Mouse (Mus musculus) cortical plate, adult 2 months (tissue): ENCODE measurements around the gene Fndc8.

ENCODE experiments used
- CTCF ChIP-seq: fragments of 200-500 bp; IDR thresholded peaks from 2 replicates; pipeline ENCODE4 v1.5.1; 2011; ENCODE audit warnings: mild to moderate bottlenecking, control low read depth, low read length; ENCODE audit not compliant: insufficient read depth; ENCODE audit errors: extremely low read depth
- POLR2A ChIP-seq: fragments of 200-500 bp; IDR thresholded peaks from 2 replicates; pipeline ENCODE4 v1.6.1; 2011; ENCODE audit warnings: mild to moderate bottlenecking, low read length, control low read depth; ENCODE audit not compliant: insufficient read depth; ENCODE audit errors: extremely low read depth

DNA sequence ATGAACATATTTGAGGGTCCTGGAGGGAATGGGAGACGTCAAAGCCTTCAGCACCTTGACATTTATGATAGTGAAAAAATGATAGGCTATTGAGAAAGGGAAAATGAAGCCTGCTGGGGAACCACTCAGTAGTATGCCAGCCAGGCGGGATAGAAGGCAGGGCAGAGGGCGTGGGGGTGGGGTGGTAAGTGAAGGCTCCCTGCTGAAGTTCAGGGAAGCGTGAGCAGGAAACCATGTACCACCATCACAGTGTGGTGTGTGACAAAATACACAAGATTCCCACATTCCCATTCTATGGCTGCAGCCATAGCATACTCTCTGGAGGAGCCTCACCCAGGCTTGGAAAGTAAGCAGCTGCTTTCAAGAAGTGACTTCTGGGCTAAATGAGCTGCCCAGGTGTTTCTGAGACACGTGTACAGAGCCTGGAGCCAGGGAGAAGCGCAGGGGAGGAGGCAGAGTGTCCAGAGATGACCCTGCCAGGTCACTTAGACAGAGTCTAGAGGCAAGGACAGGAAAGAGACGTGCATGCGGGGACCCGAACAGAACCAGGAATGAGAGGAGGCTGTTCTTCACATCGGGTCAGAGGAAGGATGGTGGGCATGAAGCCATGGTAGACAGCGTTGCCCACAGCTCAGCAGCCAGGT is 47.0 kb upstream of the Fndc8 start:
- TF ChIP-seq CTCF (no peak), POLR2A (no peak)
